Mouse (Mus musculus): ENCODE results near the gene Msrb1.

DNA sequence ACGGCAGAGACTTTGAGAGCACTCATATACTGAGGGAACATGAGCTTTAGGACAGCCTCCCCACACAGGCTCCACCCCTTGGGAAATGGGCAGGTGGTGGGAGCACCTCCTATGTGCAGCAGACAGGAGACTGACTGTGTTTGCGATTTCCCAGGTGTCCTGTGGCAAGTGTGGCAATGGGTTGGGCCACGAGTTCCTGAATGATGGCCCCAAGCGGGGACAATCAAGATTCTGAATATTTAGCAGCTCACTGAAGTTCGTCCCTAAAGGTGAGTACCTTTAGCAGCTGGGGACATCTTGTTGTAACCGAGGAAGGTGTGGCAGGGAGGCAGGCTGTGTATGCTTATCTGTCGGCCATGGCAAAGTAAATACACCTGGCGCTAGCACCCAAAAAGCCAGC is 3.5 kb downstream of the Msrb1 start:
- TF ChIP-seq POLR2A (IDR thresholded peaks at IDR 0.05; ENCODE audit: extremely low read depth, insufficient read depth, low read length) = no peak
- no peak for TF ChIP-seq CTCF (IDR thresholded peaks at IDR 0.05; ENCODE audit: extremely low read depth, insufficient read depth, low read length)
